Mouse (Mus musculus) megakaryocyte, adult 5-6 weeks (primary cell): ENCODE results near the gene Hist1h2ap. TPM values are rescaled to one million over a fixed set of nuclear protein-coding genes. Genes with fewer than 3 reads are reported as not detected.
"Not testable (repeated sequence)": the region's sequence is repeated elsewhere in the genome, so short reads cannot be mapped to it uniquely, and the experiment has no call there.

Experiments
- ATAC-seq: 2 replicates; pipeline ENCODE4 v1.8.0; 2016; ENCODE audit warnings: mild to moderate bottlenecking, inconsistent platforms; ENCODE audit not compliant: poor library complexity, severe bottlenecking
- total RNA-seq, 2 experiments: library from RNA; stranded (forward) in 1 of 2; stranded (reverse) in 1 of 2; fragments of 153-499, 151-499 nt in 1 of 2; fragments of 221-1000, 200-1000 nt in 1 of 2; gene quantifications; 2 replicates each; pipeline versions ENCODE4 v1.2.3 to v1.2.4; 2015 to 2017

Gene Hist1h2ap
- total RNA-seq (2015) = 111 and 142 TPM in 2 replicates
- 857 and 1,070 TPM in 2 replicates for total RNA-seq (2017)

- ATAC-seq = peak; percentile 77
Observed at GRCm38 (mm10) chr13:21833461-21833860, at the start of gene Hist1h2ap, which contains the start of gene Hist1h2br. TSS of gene Hist1h2ap (minus strand) at chr13:21833507. TSS of gene Hist1h2br (plus strand) at chr13:21833743.

- ATAC-seq = peak; percentile 38
Observed at GRCm38 (mm10) chr13:21882760-21883405, 49.6 kb upstream of the Hist1h2ap start.

GRCm38 (mm10) chr13:21881878-21882669 is 48.8 kb upstream of the Hist1h2ap start:
- 0 out of 2 replicates have a peak, but pooled peaks have one; percentile 35 for ATAC-seq

GRCm38 (mm10) chr13:21880735-21881134 is 47.4 kb upstream of the Hist1h2ap start:
- no peak for ATAC-seq

GRCm38 (mm10) chr13:21865503-21865902 is 32.2 kb upstream of the Hist1h2ap start:
- ATAC-seq = not testable (repeated sequence)

- ATAC-seq = no peak
Observed at GRCm38 (mm10) chr13:21861608-21862007, 28.3 kb upstream of the Hist1h2ap start.

GRCm38 (mm10) chr13:21855698-21856162 is 22.4 kb upstream of the Hist1h2ap start:
- no peak for ATAC-seq

GRCm38 (mm10) chr13:21855146-21855545 is 21.8 kb upstream of the Hist1h2ap start:
- ATAC-seq = peak; percentile 45; the same call in 1 of the 2 replicates

- peak; percentile 41 for ATAC-seq
Observed at GRCm38 (mm10) chr13:21852215-21852945, 19.1 kb upstream of the Hist1h2ap start.

GRCm38 (mm10) chr13:21850696-21851095 is 17.4 kb upstream of the Hist1h2ap start:
- not testable (repeated sequence) for ATAC-seq

- no peak for ATAC-seq
Observed at GRCm38 (mm10) chr13:21847883-21848282, 14.6 kb upstream of the Hist1h2ap start.

- peak; percentile 87 for ATAC-seq
Observed at GRCm38 (mm10) chr13:21846356-21846755, 13.0 kb upstream of the Hist1h2ap start.

GRCm38 (mm10) chr13:21840508-21840907 is 7.2 kb upstream of the Hist1h2ap start:
- peak; percentile 97 for ATAC-seq

- peak; percentile 58 for ATAC-seq
Observed at GRCm38 (mm10) chr13:21831418-21832394, 1.6 kb downstream of the Hist1h2ap start, which contains the start of gene Hist1h4n. TSS of gene Hist1h4n (minus strand) at chr13:21832196.

GRCm38 (mm10) chr13:21830344-21830743 is 3.0 kb downstream of the Hist1h2ap start:
- no peak for ATAC-seq

- no peak for ATAC-seq
Observed at GRCm38 (mm10) chr13:21828511-21828910, 4.8 kb downstream of the Hist1h2ap start.

- ATAC-seq = not testable (repeated sequence)
Observed at GRCm38 (mm10) chr13:21820082-21820890, 13.0 kb downstream of the Hist1h2ap start.

GRCm38 (mm10) chr13:21812092-21812491 is 21.2 kb downstream of the Hist1h2ap start:
- ATAC-seq = peak; percentile 31

- ATAC-seq = peak; percentile 64
Observed at GRCm38 (mm10) chr13:21811539-21811938, 21.8 kb downstream of the Hist1h2ap start, which contains the start of gene Hist1h4m. TSS of gene Hist1h4m (plus strand) at chr13:21811746.
